Mouse (Mus musculus) CH12.LX (cell line): ENCODE results near the gene Gm44503. TPM values are rescaled to one million over a fixed set of nuclear protein-coding genes. Genes with fewer than 3 reads are reported as not detected.

ENCODE experiments used
- DNase-seq: peaks from one replicate; pipeline ENCODE4 v3.0.0-alpha.2; 2013; ENCODE audit errors: extremely low read depth
- H3K27ac ChIP-seq: 2 replicates; pipeline ENCODE4 v1.5.1; 2012; ENCODE audit warnings: low read depth, mild to moderate bottlenecking, control low read depth, moderate library complexity; ENCODE audit not compliant: insufficient read depth
- H3K27me3 ChIP-seq: replicated peaks from 2 replicates; pipeline ENCODE3; 2012; ENCODE audit warnings: inconsistent platforms
- H3K36me3 ChIP-seq, 2 experiments: replicated peaks in 1 of 2; 2 replicates each; pipeline versions ENCODE3 to v1.6.1; 2012; ENCODE audit warnings: inconsistent platforms in 1 of 2, low read length in 1 of 2, mild to moderate bottlenecking in 1 of 2, mixed read lengths in 1 of 2, moderate library complexity in 1 of 2; ENCODE audit not compliant: control insufficient read depth in 1 of 2, insufficient read depth in 1 of 2
- H3K4me1 ChIP-seq, 2 experiments: 2 replicates each; pipeline ENCODE4 v1.6.1; 2012; ENCODE audit warnings: inconsistent platforms in 1 of 2, moderate library complexity in 1 of 2; ENCODE audit not compliant: insufficient read depth in 2 of 2, control insufficient read depth in 1 of 2
- H3K4me2 ChIP-seq: 2 replicates; pipeline ENCODE4 v1.6.1; 2012; ENCODE audit warnings: low read depth, mild to moderate bottlenecking, control low read depth; ENCODE audit not compliant: poor library complexity, insufficient read depth, severe bottlenecking
- H3K4me3 ChIP-seq, 3 experiments: fragments of 150-350 bp in 1 of 3; sonication (generic) in 1 of 3; replicated peaks in 1 of 3; 2 replicates each; pipeline versions ENCODE3 to v1.5.1; 2011 to 2012; ENCODE audit warnings: low read depth in 2 of 3, low read length in 2 of 3, mild to moderate bottlenecking in 2 of 3, moderate library complexity in 2 of 3, control low read depth in 1 of 3, improper control_type of control experiment in 1 of 3, inconsistent platforms in 1 of 3, mixed read lengths in 1 of 3; ENCODE audit not compliant: poor library complexity in 1 of 3
- H3K79me2 ChIP-seq: replicated peaks from 2 replicates; pipeline ENCODE4 v1.6.1; 2012; ENCODE audit warnings: mild to moderate bottlenecking, moderate library complexity; ENCODE audit not compliant: control insufficient read depth, poor library complexity, insufficient read depth, severe bottlenecking; ENCODE audit errors: extremely low read depth
- H3K9ac ChIP-seq: 2 replicates; pipeline ENCODE4 v1.6.1; 2012; ENCODE audit warnings: low read depth, mild to moderate bottlenecking, control low read depth, moderate library complexity; ENCODE audit not compliant: insufficient read depth
- H3K9me3 ChIP-seq: replicated peaks from 2 replicates; pipeline ENCODE3; 2012; ENCODE audit warnings: low read length, inconsistent platforms, mixed read lengths
- CHD2 ChIP-seq: IDR thresholded peaks from 2 replicates; pipeline ENCODE4 v1.6.1; 2011; ENCODE audit warnings: low read length, improper control_type of control experiment
- CTCF ChIP-seq, 2 experiments: IDR thresholded peaks in 1 of 2; conservative IDR thresholded peaks in 1 of 2; 2 replicates each; pipeline ENCODE4 v1.5.1; 2011 to 2012; ENCODE audit warnings: low read depth in 2 of 2, low read length in 2 of 2, improper control_type of control experiment in 1 of 2, inconsistent platforms in 1 of 2, mild to moderate bottlenecking in 1 of 2, moderate library complexity in 1 of 2
- E2F4 ChIP-seq: IDR thresholded peaks from 2 replicates; pipeline ENCODE4 v1.6.1; 2011; ENCODE audit warnings: low read depth, low read length, improper control_type of control experiment; ENCODE audit not compliant: insufficient replicate concordance
- ELF1 ChIP-seq: IDR thresholded peaks from 2 replicates; pipeline ENCODE4 v1.6.1; 2014; ENCODE audit warnings: low read depth, mild to moderate bottlenecking, inconsistent platforms, low read length, improper control_type of control experiment
- ETS1 ChIP-seq: conservative IDR thresholded peaks from 2 replicates; pipeline ENCODE4 v1.6.1; 2012; ENCODE audit warnings: low read depth, mild to moderate bottlenecking, inconsistent platforms, low read length, improper control_type of control experiment, moderate library complexity
- GABPA ChIP-seq: IDR thresholded peaks from 2 replicates; pipeline ENCODE4 v1.6.1; 2012; ENCODE audit warnings: low read depth, low read length, improper control_type of control experiment, inconsistent platforms; ENCODE audit not compliant: insufficient replicate concordance
- IRF4 ChIP-seq: IDR thresholded peaks from 2 replicates; pipeline ENCODE4 v1.6.1; 2014; ENCODE audit warnings: low read depth, mild to moderate bottlenecking, inconsistent platforms, low read length, improper control_type of control experiment
- JUN ChIP-seq: IDR thresholded peaks from 2 replicates; pipeline ENCODE4 v1.6.1; 2011; ENCODE audit warnings: low read depth, mild to moderate bottlenecking, low read length, improper control_type of control experiment, moderate library complexity; ENCODE audit not compliant: insufficient read depth
- KAT2A ChIP-seq: IDR thresholded peaks from 2 replicates; pipeline ENCODE4 v1.6.1; 2012; ENCODE audit warnings: low read length, improper control_type of control experiment, inconsistent platforms; ENCODE audit not compliant: insufficient replicate concordance
- MAX ChIP-seq: IDR thresholded peaks from 2 replicates; pipeline ENCODE4 v1.6.1; 2011; ENCODE audit warnings: low read length, improper control_type of control experiment
- MEF2A ChIP-seq: IDR thresholded peaks from 2 replicates; pipeline ENCODE4 v1.6.1; 2014; ENCODE audit warnings: low read depth, mild to moderate bottlenecking, inconsistent platforms, low read length, improper control_type of control experiment, borderline replicate concordance
- MXI1 ChIP-seq: IDR thresholded peaks from 2 replicates; pipeline ENCODE4 v1.6.1; 2011; ENCODE audit warnings: mild to moderate bottlenecking, low read depth, low read length, improper control_type of control experiment
- MYC ChIP-seq: IDR thresholded peaks from 2 replicates; pipeline ENCODE4 v1.6.1; 2011; ENCODE audit warnings: low read depth, mild to moderate bottlenecking, improper control_type of control experiment, low read length
- NELFE ChIP-seq: IDR thresholded peaks from 2 replicates; pipeline ENCODE4 v1.6.1; 2011; ENCODE audit warnings: low read depth, low read length, improper control_type of control experiment
- NRF1 ChIP-seq: IDR thresholded peaks from 2 replicates; pipeline ENCODE4 v1.6.1; 2014; ENCODE audit warnings: low read depth, mild to moderate bottlenecking, inconsistent platforms, low read length, improper control_type of control experiment, moderate library complexity
- PAX5 ChIP-seq: IDR thresholded peaks from 2 replicates; pipeline ENCODE4 v1.6.1; 2012; ENCODE audit warnings: low read length, inconsistent platforms, mixed read lengths
- POLR2AphosphoS2 ChIP-seq: IDR thresholded peaks from 2 replicates; pipeline ENCODE4 v1.6.1; 2011; ENCODE audit warnings: low read depth, low read length, improper control_type of control experiment
- RAD21 ChIP-seq: IDR thresholded peaks from 2 replicates; pipeline ENCODE4 v1.6.1; 2011; ENCODE audit warnings: low read depth, mild to moderate bottlenecking, low read length, improper control_type of control experiment, moderate library complexity
- SIN3A ChIP-seq: IDR thresholded peaks from 2 replicates; pipeline ENCODE4 v1.6.1; 2012; ENCODE audit warnings: low read length, improper control_type of control experiment, inconsistent platforms
- SMC3 ChIP-seq: IDR thresholded peaks from 2 replicates; pipeline ENCODE4 v1.6.1; 2011; ENCODE audit warnings: low read depth, low read length, improper control_type of control experiment
- TBP ChIP-seq: conservative IDR thresholded peaks from 2 replicates; pipeline ENCODE4 v1.6.1; 2011; ENCODE audit warnings: low read depth, low read length, improper control_type of control experiment
- TCF12 ChIP-seq: IDR thresholded peaks from 2 replicates; pipeline ENCODE4 v1.6.1; 2014; ENCODE audit warnings: low read depth, mild to moderate bottlenecking, inconsistent platforms, low read length, improper control_type of control experiment
- UBTF ChIP-seq: IDR thresholded peaks from 2 replicates; pipeline ENCODE4 v1.6.1; 2012; ENCODE audit warnings: low read depth, mild to moderate bottlenecking, inconsistent platforms, low read length, improper control_type of control experiment, moderate library complexity
- ZC3H11A ChIP-seq: IDR thresholded peaks from 2 replicates; pipeline ENCODE4 v1.6.1; 2012; ENCODE audit warnings: low read depth, mild to moderate bottlenecking, inconsistent platforms, low read length, improper control_type of control experiment
- ZMIZ1 ChIP-seq: IDR thresholded peaks from 2 replicates; pipeline ENCODE4 v1.6.1; 2012; ENCODE audit warnings: low read depth, mild to moderate bottlenecking, inconsistent platforms, low read length, improper control_type of control experiment
- dilution Hi-C: fragments of 300-500 bp; cut with MboI; formaldehyde crosslinking; loops from 2 replicates; pipeline ENCODE4 v1.14.3; 2020; ENCODE audit warnings: low sequenced_read_pairs; ENCODE audit not compliant: extremely low pct_unique_long_range_greater_than_20kb, extremely low pct_ligation_motif_present
- in situ Hi-C: fragments of 300-500 bp; cut with MboI; formaldehyde crosslinking; loops from 3 replicates; pipeline ENCODE4 v1.14.3; 2019; ENCODE audit warnings: low sequenced_read_pairs, low pct_ligation_motif_present, low pct_unique_long_range_greater_than_20kb, mixed read lengths
- polyA plus RNA-seq: library from polyadenylated mRNA; unstranded; fragments of >175 nt; gene quantifications from 2 replicates; pipeline ENCODE4 v1.2.1, GENCODE M21; 2012; ENCODE audit warnings: low read depth; ENCODE audit not compliant: insufficient read length
- total RNA-seq, 2 experiments: library from RNA; depleted of rRNA; stranded (reverse); fragments of 300-350 nt in 1 of 2; fragments of >200 nt in 1 of 2; gene quantifications; 2 replicates each; pipeline ENCODE4 v1.2.3; 2012 to 2014

Gm44503 gene
- total and polyA plus RNA-seq, 3 experiments, result not detected

DNA sequence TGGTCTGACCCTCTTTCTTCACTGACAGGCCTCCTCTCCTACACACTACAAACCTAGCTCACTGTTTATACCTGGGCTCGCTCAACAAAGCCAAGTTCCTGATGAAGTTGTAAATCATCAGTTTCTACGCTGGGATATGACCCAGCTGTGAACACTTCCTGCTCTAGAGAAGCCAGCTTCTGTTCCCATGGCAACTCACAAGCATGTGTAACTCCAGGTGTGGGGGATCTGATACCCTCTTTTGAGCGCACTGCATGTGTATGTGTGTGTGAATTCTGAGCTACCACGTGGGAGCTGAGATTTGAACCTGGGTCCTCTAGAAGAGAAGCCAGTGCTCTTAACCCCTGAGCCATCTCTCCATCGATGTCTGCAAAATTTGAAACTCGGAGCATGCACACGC is 9.1 kb upstream of the Gm44503 start:
- DNase-seq, result no peak
- in situ Hi-C loops, result no loop called here

DNA sequence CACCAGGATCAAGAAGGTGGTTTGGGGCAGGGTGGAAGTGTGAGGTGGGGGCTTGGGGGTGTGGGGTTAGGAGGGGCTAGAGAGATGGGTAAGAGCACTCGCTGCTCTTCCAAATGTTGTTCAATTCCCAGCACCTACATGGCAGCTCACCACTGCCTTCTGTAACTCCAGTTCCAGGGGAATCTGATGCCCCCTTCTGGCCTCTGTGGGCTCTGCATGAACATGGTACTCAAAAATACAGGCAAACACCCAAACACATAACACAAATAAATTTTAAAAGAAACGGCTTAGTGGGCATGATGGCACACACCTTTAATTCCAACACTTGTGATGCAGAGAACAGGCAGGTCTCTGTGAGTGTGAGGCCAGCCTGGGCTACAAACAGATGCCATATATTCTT is 3.9 kb upstream of the Gm44503 start:
- dilution Hi-C loops, result no loop called here

More for the DNA sequence above, 9.1 kb upstream of the Gm44503 start:
- H3K9me3 ChIP-seq, result peaks cover 3% of the 10 kb centered on the region
- H3K4me1 ChIP-seq, result no peaks in the 10 kb centered on the region; a peak in 1 of 4 replicates
- no peak overlapping the region for H3K9ac ChIP-seq
- H3K27me3 ChIP-seq, result no peaks in the 10 kb centered on the region
- H3K36me3 ChIP-seq, result no peaks in the 10 kb centered on the region
- TF ChIP-seq UBTF (no peak), KAT2A (no peak), ELF1 (no peak), MAX (no peak), PAX5 (no peak), MXI1 (no peak), MEF2A (no peak), CHD2 (no peak), NELFE (no peak), ETS1 (no peak), GABPA (no peak), E2F4 (no peak), CTCF (conservative IDR thresholded peaks at IDR 0.05 in 1 of 2, IDR thresholded peaks at IDR 0.05 in 1 of 2; ENCODE audit: low read depth in 2 of 2, low read length in 2 of 2) (no peak), RAD21 (no peak), IRF4 (no peak), ZC3H11A (no peak)
- H3K4me2 ChIP-seq, result no peak overlapping the region
- dilution Hi-C loops, result no loop called here
- no peak overlapping the region for H3K4me3 ChIP-seq
- no peaks in the 10 kb centered on the region for H3K79me2 ChIP-seq
- H3K27ac ChIP-seq, result no peak overlapping the region

More for the DNA sequence above, 3.9 kb upstream of the Gm44503 start:
- TF ChIP-seq JUN (no peak), NRF1 (no peak), MAX (no peak), MXI1 (no peak), TBP (no peak), CTCF (conservative IDR thresholded peaks at IDR 0.05 in 1 of 2, IDR thresholded peaks at IDR 0.05 in 1 of 2; ENCODE audit: low read depth in 2 of 2, low read length in 2 of 2) (peak in 1 of 2 experiments; percentile 60; a peak in 2 of 4 replicates), ELF1 (no peak), MYC (no peak), ZMIZ1 (no peak), POLR2AphosphoS2 (no peak), RAD21 (peak; percentile 16), GABPA (no peak), SIN3A (no peak), CHD2 (no peak), SMC3 (peak; percentile 29), TCF12 (no peak), MEF2A (no peak)
- H3K27ac ChIP-seq, result no peak overlapping the region
- no peak overlapping the region for H3K9ac ChIP-seq
- no peak overlapping the region for H3K4me3 ChIP-seq
- no peaks in the 10 kb centered on the region for H3K27me3 ChIP-seq
- no peak for DNase-seq
- no peaks in the 10 kb centered on the region for H3K79me2 ChIP-seq
- no peak overlapping the region for H3K4me2 ChIP-seq
- no peaks in the 10 kb centered on the region for H3K9me3 ChIP-seq
- in situ Hi-C loops, result no loop called here
- no peaks in the 10 kb centered on the region for H3K36me3 ChIP-seq
- H3K4me1 ChIP-seq, result peaks cover 5% of the 10 kb centered on the region in 2 experiments
